Mouse (Mus musculus) erythroblast, adult 5-6 weeks (primary cell): Measurements from ENCODE around the gene Ehd1. TPM values are rescaled to one million over a fixed set of nuclear protein-coding genes. Genes with fewer than 3 reads are reported as not detected.
"Not testable (repeated sequence)": the region's sequence is repeated elsewhere in the genome, so short reads cannot be mapped to it uniquely, and the experiment has no call there.

Experiments
- ATAC-seq: replicated peaks from 2 replicates; pipeline ENCODE4 v1.8.0; 2016; ENCODE audit warnings: moderate number of reproducible peaks, mild to moderate bottlenecking, moderate TSS enrichment, inconsistent platforms; ENCODE audit not compliant: poor library complexity, low FRiP score, severe bottlenecking
- total RNA-seq, 2 experiments: library from RNA; stranded (forward) in 1 of 2; stranded (reverse) in 1 of 2; fragments of 150-400 nt in 1 of 2; fragments of 200-764, 138-1000 nt in 1 of 2; gene quantifications; 2 replicates each; pipeline versions ENCODE4 v1.2.3 to v1.2.4; 2015 to 2017; ENCODE audit warnings: low replicate concordance in 2 of 2

Gene Ehd1
- total RNA-seq, 2 experiments from 2014 or later = 12.7 to 25.9 TPM

GRCm38 (mm10) chr19:6296551-6297210 lies 20.2 kb downstream of the Ehd1 start:
- ATAC-seq = peak; percentile 46

- ATAC-seq = peak; percentile 66
These were observed 21.1 kb downstream of the Ehd1 start for GRCm38 (mm10) chr19:6297641-6298040.

GRCm38 (mm10) chr19:6299003-6299402 lies 22.5 kb downstream of the Ehd1 start:
- ATAC-seq = no peak

DNA sequence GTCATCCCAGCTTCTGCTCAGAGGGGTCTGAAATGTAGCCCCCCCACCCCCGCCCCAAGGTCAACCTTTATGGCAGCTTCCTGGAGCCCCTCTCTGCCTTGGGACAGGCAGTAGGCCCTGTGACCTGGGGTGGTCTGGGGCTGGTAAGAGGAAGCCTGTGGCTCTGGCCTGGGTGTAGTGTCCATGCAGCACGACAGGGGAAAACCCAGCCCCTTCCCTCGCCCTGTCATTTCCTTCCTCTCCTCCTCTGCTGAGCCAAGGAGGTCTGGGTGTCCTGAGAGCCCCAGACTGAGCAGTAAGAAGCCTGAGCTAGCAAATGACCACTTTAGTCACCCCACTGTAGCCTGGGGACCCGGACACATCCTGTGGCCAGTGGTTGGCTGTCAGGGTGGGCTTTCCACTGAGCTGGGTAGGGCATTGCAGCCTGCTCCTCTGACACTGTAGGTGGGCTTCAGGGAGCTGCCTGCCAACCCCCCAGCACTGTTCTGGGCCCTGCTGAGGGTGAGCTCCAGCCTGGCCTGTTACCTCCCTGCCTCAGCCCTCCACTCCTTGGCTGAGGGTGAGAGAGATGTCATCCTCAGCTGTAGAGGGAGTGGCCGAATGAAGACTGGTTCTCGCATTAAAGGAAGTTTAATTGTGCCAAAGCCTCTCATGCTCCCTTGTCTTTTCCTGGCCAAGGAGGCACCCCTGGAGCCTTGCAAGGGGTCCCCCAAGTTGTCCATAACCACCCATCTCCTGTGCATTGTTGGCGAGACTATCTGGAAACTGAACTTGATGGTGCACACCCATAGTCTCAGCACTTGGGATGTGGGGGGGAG lies 23.1 kb downstream of the Ehd1 start:
- no peak for ATAC-seq

DNA sequence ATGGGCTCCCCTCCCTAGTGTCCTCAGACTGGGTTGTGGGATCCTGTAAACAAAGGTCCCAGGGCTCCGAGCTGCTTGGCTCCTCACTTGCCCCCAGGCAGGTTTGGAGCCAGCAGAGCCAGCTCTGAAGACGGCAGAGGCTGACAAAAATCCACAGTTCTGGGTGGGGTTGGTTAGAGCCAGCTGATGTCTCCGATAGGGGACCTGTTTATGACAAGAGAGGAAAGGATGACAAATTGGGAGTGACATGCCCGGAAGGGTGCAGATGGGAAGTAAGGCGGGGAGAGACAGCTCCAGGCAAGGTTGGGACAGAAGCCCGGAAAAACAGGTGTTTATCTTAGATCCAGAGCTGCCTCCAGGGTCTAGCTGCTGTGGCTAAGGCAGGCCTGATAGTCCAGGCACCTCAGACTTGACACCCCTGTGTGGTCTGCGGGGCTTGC lies 23.9 kb downstream of the Ehd1 start:
- peak; percentile 72 for ATAC-seq

DNA sequence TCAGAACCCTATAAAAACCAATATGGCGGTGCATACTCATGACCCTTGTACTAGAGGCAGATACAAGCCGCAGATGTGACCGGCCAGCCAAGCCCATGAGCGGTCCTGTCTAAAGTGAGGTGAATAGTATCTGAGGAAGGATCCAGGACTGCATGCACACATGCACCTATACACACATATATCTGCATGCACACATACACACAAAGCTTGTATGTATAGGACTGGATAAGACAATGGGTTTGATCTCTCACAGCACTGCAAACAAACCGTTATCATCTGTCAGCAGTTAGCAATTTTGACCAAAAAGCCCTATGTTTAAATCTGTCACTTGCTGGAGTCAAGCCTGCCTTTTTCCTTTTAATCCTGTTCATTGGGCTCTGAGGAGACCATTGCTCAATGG lies 25.6 kb downstream of the Ehd1 start:
- ATAC-seq = no peak

DNA sequence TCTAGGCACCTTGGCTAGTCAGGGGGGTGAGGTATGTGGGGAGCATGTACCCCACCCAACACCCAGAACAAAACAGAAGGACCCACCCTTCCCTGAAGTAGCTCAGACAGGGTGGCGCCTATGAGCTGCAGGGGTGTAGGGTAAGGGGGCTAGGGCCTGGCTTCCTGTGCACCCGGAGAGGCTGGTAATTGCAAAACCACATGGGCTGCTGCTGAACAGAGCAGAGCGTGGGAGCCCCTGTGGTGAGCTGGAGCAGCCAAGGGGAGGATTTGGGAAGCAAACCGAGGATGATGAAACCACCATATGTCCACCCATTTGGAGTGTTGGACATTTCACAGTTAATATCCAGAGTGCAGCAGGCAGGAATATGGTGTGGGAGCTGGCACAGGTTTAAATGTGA lies 26.0 kb downstream of the Ehd1 start:
- ATAC-seq = no peak

GRCm38 (mm10) chr19:6303831-6304230 lies 27.3 kb downstream of the Ehd1 start:
- ATAC-seq = no peak

DNA sequence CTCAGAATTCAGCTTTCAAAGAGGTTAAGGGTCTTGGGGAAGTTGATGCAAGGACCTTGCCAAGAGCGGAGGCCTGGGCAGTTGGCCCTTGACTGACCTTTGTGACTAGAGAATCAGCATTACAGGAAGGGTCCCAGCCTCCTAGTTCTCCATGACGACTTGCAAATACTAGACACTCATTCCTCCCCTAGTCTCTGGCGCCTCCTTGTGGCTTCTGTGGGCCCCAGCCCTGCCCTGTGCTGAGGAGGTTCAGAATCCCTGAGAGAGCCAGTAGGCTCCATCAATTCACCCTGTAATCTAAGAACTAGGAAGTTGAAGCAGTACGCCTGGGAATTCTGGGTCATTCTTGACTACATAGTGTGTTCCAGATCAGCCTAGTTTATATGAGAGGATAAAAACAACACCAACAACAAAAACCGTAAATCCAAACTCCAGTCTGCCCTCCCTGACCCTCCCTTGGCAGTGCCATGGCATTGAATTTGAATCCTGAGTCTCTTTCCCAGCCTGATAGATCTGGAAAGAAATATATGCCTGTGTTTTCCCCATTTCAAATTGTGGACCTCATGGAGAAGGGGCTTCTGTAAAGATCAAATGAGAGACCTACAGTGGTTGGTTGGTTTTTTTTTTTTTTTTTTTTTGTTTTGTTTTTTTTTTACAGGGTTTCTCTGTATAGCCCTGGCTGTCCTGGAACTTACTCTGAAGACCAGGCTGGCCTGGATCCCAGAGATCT lies 28.4 kb downstream of the Ehd1 start:
- ATAC-seq = peak; percentile 55

GRCm38 (mm10) chr19:6305517-6306115 lies 29.1 kb downstream of the Ehd1 start:
- ATAC-seq = no peak

GRCm38 (mm10) chr19:6306137-6306551 lies 29.6 kb downstream of the Ehd1 start, which contains the start of gene Cdc42bpg:
Gene Cdc42bpg (plus strand): TSS chr19:6306456.
- peak; percentile 75 for ATAC-seq

DNA sequence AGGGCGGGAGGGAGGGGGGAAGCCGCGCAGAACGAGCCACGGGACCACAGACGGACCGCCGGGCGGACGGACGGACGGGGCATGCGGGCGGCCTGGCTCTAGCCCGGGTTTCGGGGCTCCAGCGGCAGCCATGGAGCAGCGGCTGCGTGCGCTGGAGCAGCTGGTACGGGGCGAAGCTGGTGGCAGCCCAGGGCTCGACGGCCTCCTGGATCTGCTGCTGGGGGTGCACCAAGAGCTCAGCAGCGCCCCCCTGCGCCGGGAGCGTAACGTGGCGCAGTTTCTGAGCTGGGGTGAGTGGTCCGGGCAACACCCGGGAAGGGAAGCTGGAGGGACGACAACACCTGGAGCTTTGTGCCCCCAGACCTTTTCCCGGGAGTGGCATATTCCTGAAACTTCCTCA lies 30.1 kb downstream of the Ehd1 start:
- peak; percentile 50 for ATAC-seq

DNA sequence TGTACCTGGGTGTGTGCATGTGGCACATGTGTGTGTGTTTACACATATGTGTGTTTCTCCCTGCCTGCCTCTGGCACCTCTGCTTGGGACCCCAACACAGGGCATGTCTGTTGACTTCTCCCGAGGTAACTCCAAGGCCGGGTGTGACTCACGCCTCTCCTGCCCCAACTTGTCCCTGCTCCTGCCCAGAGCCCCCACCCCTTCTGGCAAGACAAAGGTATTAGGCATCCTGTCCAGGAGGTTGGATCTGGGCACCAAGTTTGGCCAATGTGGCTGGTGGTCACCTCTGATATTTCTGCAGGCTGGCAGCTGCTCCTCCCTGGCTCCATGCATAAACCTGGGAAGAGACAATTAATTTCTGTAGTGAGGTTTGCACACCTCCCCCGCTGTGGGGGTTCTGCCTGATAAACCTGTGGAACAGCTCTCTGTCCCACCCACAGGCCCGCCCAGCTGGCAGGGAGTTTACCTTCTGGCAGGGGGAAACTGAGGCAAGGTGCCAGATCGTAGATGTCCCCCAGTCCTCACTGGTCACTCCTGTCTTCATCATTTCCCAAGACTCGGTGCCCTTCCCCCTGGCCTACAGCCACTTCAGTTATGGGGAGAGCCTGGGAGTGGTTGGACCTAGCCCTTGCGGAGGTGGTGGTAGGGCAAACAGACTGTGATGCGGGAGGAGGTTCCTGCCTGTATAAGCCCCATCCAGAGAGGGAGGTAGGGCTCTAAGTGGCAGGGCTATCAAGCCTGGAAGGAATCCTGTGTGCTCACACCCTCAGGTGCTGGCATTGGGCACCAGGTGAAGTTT lies 31.4 kb downstream of the Ehd1 start:
- no peak for ATAC-seq

GRCm38 (mm10) chr19:6310181-6310580 lies 33.7 kb downstream of the Ehd1 start:
- ATAC-seq = no peak

GRCm38 (mm10) chr19:6311783-6312182 lies 35.3 kb downstream of the Ehd1 start:
- ATAC-seq = not testable (repeated sequence)

GRCm38 (mm10) chr19:6313796-6314195 lies 37.3 kb downstream of the Ehd1 start:
- no peak for ATAC-seq

DNA sequence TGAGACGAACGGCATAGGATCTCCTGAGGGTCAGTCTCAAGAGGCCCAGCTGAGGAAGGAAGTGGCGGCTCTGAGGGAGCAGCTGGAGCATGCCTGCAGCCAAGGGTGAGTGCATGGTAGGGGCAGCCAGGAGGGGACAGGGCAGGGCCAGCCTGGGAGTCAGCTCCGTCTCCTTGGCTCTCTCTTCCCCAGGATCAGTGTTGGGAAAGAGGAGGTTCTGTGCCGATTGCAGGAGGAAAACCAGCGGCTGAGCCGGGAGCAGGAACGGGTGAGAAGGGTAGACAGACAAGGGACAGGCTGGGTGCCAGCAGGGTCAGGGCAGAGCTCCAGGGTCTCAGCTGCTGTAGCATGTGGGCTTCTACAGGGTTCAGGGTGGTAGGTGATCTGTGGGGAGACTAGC lies 38.0 kb downstream of the Ehd1 start:
- no peak for ATAC-seq

DNA sequence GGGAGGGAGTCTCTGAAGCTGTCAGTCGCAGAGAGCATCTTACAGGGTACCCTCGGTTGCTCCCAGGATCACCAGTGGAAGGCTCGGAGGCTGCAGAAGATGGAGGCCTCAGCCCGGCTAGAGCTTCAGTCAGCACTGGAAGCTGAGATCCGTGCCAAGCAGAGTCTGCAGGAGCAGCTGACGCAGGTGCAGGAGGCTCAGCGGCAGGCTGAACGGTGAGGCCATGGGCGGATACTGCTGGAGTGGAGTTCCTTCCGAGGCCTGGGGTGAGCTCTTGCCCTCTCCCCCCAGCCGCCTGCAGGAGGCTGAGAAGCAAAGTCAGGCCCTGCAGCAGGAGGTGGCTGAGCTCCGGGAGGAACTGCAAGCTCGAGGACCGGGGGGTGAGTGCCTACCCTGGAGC lies 39.0 kb downstream of the Ehd1 start:
- no peak for ATAC-seq

- no peak for ATAC-seq
These were observed 41.6 kb downstream of the Ehd1 start for GRCm38 (mm10) chr19:6318145-6318544.
